Mouse (Mus musculus): ENCODE measurements around the gene Rnf34. TPM values are rescaled to one million over a fixed set of nuclear protein-coding genes. Genes with fewer than 3 reads are reported as not detected.

Gene Rnf34
- polyA plus RNA-seq, 1 experiment from 2014 or later = 28.7 TPM

DNA sequence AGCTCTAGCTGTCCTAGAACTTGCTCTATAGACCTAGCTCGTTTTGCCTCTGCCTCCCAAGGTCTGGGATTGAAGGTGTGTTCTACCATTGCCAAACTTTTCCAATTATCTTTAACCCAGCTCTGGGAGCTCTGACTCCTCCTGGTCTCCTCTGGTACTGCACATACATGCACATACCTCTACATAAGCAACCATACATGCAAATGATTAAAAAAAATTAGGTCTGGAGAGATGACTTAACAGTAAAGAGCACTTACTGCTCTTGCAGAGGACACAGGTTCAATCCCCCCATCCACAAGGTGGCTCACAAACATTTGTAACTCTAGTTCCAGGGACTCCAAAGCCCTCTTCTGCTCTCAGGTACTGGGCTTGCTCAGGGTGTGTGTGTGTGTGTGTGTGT, 25.9 kb upstream of the Rnf34 start:
- 75% methylated on average over 1 of the region's 1 CpGs for WGBS
- Histone ChIP-seq H3K9me3 (replicated peaks) (no peaks in the 10 kb centered on the region), H3K9ac (no peak overlapping the region)

DNA sequence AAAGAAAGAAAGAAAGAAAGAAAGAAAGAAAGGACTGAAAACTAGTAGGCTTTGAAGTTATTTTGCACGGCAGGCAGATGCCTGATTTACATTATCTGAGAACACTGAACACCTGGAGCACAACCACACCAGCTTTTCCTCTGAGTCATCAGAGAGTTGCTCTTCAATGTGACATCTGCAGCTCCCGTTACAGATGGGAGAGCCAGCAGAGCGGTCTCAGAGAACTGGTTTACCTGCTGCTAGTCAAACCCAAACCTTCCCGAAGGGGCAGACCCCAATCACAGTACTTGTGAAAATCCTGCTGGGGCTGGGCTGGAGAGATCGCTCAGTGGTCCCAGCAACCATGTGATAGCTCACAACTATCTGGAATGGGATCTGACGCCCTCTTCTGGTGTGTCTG, 25.4 kb upstream of the Rnf34 start:
- H3K4me1 ChIP-seq (replicated peaks) = peaks cover 8% of the 10 kb centered on the region
- H3K9me3 ChIP-seq (replicated peaks) = no peaks in the 10 kb centered on the region
- H3K27me3 ChIP-seq = no peaks in the 10 kb centered on the region
- H3K36me3 ChIP-seq = 0 out of 2 replicates have a peak, but pooled peaks cover under 1% of the 10 kb centered on the region
- no peak overlapping the region for H3K4me2 ChIP-seq
- no peak overlapping the region for H3K4me3 ChIP-seq
- WGBS = 63% methylated on average over 6 of the region's 6 CpGs
- H3K9ac ChIP-seq = no peak overlapping the region
- ATAC-seq (replicated peaks; ENCODE audit: insufficient number of reproducible peaks, insufficient read depth, low FRiP score, low read depth) = no peak
- H3K27ac ChIP-seq = no peak overlapping the region

More for the DNA sequence above, 25.9 kb upstream of the Rnf34 start:
- peaks cover 11% of the 10 kb centered on the region for H3K4me1 ChIP-seq (replicated peaks)
- 0 out of 2 replicates have a peak, but pooled peaks cover 4% of the 10 kb centered on the region for H3K36me3 ChIP-seq
- no peaks in the 10 kb centered on the region for H3K27me3 ChIP-seq
- no peak overlapping the region for H3K4me3 ChIP-seq
- ATAC-seq (replicated peaks; ENCODE audit: insufficient number of reproducible peaks, insufficient read depth, low FRiP score, low read depth) = no peak
- no peak overlapping the region for H3K4me2 ChIP-seq
- H3K27ac ChIP-seq = no peak overlapping the region

DNA sequence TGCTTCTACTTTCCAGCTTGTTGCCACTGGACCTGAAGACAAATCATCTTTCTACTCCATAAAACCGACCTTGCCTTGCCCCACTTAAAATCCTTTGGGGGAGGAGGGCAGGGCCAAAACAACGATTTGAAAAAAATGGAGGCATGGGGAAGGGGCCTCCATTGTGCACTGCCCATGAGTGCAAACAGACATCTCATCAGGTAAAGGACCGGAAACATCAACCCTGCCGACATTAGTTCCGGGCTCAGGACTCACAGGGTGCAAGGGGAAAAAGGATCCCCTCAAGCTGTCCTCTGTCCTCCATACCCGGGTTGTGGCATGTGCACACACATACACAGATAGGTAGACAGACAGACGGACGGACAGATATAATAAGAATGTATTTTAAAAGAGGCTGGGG, 24.7 kb upstream of the Rnf34 start:
- 73% methylated on average over 8 of the region's 8 CpGs for WGBS
- no peak for ATAC-seq (replicated peaks; ENCODE audit: insufficient number of reproducible peaks, insufficient read depth, low FRiP score, low read depth)
- H3K4me1 ChIP-seq (replicated peaks) = peaks cover 3% of the 10 kb centered on the region
- H3K4me3 ChIP-seq = no peak overlapping the region
- no peak overlapping the region for H3K9ac ChIP-seq
- H3K36me3 ChIP-seq = no peaks in the 10 kb centered on the region
- H3K27me3 ChIP-seq = no peaks in the 10 kb centered on the region
- H3K9me3 ChIP-seq (replicated peaks) = no peaks in the 10 kb centered on the region
- no peak overlapping the region for H3K4me2 ChIP-seq
- no peak overlapping the region for H3K27ac ChIP-seq

DNA sequence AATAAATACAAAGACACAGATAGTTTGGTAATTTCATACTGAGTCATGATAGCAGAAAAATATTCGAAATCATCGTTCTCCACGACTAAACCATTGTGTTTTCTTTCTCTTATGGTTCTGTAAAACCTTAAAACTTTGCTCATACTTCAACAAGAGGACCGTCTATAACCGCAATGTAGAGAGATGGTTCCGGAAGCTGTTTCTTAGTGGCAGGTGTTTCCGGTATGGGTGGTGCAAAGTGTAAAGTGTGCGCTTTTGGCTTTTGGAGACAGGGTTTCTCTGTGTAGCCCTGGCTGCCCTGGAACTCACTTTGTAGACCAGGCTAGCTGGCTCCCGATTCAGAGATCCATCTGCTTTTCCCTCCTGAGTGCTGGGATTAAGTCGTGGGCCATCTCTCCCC, 17.3 kb upstream of the Rnf34 start:
- Histone ChIP-seq H3K9me3 (replicated peaks) (no peaks in the 10 kb centered on the region), H3K4me2 (no peak overlapping the region), H3K4me3 (no peak overlapping the region), H3K27ac (no peak overlapping the region), H3K9ac (no peak overlapping the region), H3K27me3 (no peaks in the 10 kb centered on the region), H3K36me3 (no peaks in the 10 kb centered on the region), H3K4me1 (replicated peaks) (no peaks in the 10 kb centered on the region)
- ATAC-seq (replicated peaks; ENCODE audit: insufficient number of reproducible peaks, insufficient read depth, low FRiP score, low read depth) = no peak
- WGBS = 83% methylated on average over 10 of the region's 10 CpGs

DNA sequence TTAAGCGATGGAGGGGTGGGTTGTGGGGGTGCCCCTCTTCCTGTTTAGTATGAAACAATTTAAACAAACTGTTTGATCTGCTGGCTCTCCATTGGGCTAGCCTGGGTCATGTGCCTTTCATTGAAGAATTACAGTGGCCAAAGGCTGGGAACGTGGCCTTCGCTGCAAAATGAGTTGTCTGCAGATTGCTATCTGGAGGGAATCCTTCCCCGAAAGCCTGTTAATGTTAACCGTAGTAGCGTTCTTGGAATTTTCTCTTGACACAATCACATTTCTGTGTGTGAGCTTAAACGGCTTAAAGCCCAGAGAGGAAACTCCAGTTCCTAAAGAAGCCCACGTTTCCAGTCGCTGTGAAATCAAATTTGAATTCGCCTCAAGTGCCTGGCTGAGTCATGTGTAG, 16.9 kb upstream of the Rnf34 start:
- WGBS = 72% methylated on average over 10 of the region's 10 CpGs

DNA sequence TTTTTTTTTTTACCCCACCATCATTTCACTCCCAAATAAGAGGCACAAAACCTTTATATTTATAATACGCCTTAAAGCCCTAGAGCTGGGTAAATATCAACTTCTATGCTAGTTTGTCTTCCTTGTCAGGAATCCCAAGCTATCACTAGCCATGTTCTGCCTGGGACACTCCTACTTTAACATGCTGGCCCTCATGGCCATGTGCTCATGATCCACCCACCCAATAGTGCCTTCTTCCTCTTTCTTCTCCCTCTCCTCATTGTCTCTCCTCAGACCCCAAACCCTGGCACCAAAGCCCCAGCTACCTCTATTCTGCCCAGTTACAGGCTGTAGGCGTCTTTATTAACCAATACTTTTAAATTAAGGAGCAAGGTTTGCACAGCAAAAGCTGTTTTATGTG, 8.7 kb upstream of the Rnf34 start:
- H3K9ac ChIP-seq = no peak overlapping the region
- H3K4me2 ChIP-seq = no peak overlapping the region
- no peak overlapping the region for H3K27ac ChIP-seq
- H3K4me3 ChIP-seq = no peak overlapping the region
- H3K36me3 ChIP-seq = no peaks in the 10 kb centered on the region
- WGBS = 76% methylated on average over 2 of the region's 2 CpGs
- H3K9me3 ChIP-seq (replicated peaks) = no peaks in the 10 kb centered on the region
- ATAC-seq (replicated peaks; ENCODE audit: insufficient number of reproducible peaks, insufficient read depth, low FRiP score, low read depth) = no peak
- H3K4me1 ChIP-seq (replicated peaks) = no peaks in the 10 kb centered on the region
- no peaks in the 10 kb centered on the region for H3K27me3 ChIP-seq

More for the DNA sequence above, 16.9 kb upstream of the Rnf34 start:
- Histone ChIP-seq H3K36me3 (no peaks in the 10 kb centered on the region), H3K4me2 (no peak overlapping the region), H3K4me3 (no peak overlapping the region), H3K9ac (no peak overlapping the region), H3K27ac (no peak overlapping the region), H3K27me3 (no peaks in the 10 kb centered on the region), H3K9me3 (replicated peaks) (no peaks in the 10 kb centered on the region), H3K4me1 (replicated peaks) (no peaks in the 10 kb centered on the region)
- no peak for ATAC-seq (replicated peaks; ENCODE audit: insufficient number of reproducible peaks, insufficient read depth, low FRiP score, low read depth)

DNA sequence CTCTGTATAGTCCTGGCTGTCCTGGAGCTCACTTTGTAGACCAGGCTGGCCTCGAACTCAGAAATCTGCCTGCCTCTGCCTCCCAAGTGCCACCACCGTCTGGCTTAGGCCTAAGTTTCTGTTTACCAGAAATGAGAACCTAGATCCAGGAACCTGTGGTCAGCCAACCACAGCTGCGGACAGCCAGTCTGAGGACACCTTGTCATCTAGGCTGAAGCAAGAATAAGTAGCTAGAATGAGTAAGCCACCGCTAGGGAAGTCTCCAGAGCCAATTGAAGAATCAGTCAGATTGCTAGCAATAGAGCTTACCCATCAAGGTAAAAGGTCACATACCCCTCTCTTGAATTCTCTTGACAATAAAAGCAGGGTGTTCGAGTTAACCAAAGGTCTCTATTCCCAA, 6.0 kb upstream of the Rnf34 start:
- H3K27me3 ChIP-seq = no peaks in the 10 kb centered on the region
- no peak overlapping the region for H3K27ac ChIP-seq
- H3K9me3 ChIP-seq (replicated peaks) = no peaks in the 10 kb centered on the region
- ATAC-seq (replicated peaks; ENCODE audit: insufficient number of reproducible peaks, insufficient read depth, low FRiP score, low read depth) = no peak
- H3K9ac ChIP-seq = no peak overlapping the region
- WGBS = 81% methylated on average over 5 of the region's 5 CpGs
- H3K4me3 ChIP-seq = no peak overlapping the region
- no peaks in the 10 kb centered on the region for H3K4me1 ChIP-seq (replicated peaks)
- H3K4me2 ChIP-seq = no peak overlapping the region
- H3K36me3 ChIP-seq = no peaks in the 10 kb centered on the region

DNA sequence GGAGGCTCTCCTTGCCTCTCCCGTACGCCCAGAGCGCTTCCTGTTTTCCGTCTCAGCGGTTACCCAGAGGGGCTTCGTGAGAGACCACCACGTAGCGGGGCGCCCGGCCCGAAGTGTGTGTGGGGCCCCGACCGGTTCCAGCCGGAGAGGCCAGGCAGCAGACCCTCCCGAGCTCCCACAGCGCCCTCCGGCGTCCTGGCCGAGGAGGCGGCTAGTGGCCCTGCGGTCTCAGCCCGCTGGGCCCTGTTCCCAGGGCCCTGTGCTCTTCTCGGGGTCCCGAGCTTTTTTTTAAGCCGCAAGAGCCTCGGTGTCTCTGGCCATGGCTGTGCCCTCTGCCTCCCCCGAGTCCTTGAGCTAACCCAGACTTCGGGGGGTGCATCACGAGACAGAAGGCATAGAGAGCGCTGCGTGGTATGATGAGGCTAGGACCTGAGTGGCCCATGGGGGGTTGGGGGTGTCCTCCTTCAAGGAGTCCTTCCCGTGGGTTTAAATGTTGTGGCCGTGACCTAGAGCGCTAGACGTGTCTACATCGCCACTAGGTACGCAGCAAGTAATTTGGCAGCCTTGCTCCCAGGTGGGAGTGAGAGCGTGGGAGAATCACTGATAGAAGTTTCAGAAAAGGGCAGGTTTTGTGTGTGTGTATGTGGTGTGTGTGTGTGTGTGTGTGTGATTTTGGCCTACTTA, 613 bp downstream of the Rnf34 start:
- peak overlapping the region; percentile 88 for H3K4me2 ChIP-seq
- peak overlapping the region; percentile 94 for H3K27ac ChIP-seq
- H3K9ac ChIP-seq = peak overlapping the region; percentile 98
- peak overlapping the region; percentile 88 for H3K4me3 ChIP-seq
- under 1% methylated on average over 38 of the region's 38 CpGs for WGBS
- H3K36me3 ChIP-seq = no peaks in the 10 kb centered on the region
- peak; percentile 72 for ATAC-seq (replicated peaks; ENCODE audit: insufficient number of reproducible peaks, insufficient read depth, low FRiP score, low read depth)
- peaks cover 15% of the 10 kb centered on the region for H3K4me1 ChIP-seq (replicated peaks)
- no peaks in the 10 kb centered on the region for H3K9me3 ChIP-seq (replicated peaks)
- no peaks in the 10 kb centered on the region for H3K27me3 ChIP-seq

DNA sequence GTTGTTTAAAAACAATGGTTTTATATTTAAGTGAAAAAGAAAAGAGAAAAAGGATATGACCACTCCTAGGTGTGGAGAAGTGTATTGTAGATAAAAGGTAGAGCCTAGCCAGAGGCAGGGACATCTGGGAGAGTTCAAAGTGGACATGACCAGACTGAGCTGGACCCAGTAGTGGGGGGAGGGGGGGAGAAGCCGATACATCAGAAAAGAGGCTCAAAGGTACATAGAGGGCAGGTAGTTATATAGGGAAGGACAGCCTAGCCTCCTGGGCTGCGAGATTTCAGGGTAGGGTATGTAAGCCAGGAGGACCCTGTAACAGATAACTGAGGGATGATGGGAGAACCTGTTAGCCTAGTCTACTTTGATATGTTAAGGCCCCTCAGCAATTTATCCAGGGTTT, 2.8 kb downstream of the Rnf34 start:
- H3K9me3 ChIP-seq (replicated peaks) = no peaks in the 10 kb centered on the region
- no peak overlapping the region for H3K4me2 ChIP-seq
- H3K27me3 ChIP-seq = no peaks in the 10 kb centered on the region
- H3K36me3 ChIP-seq = no peaks in the 10 kb centered on the region
- H3K9ac ChIP-seq = no peak overlapping the region
- no peak overlapping the region for H3K27ac ChIP-seq
- no peak overlapping the region for H3K4me3 ChIP-seq
- H3K4me1 ChIP-seq (replicated peaks) = peaks cover 15% of the 10 kb centered on the region
- ATAC-seq (replicated peaks; ENCODE audit: insufficient number of reproducible peaks, insufficient read depth, low FRiP score, low read depth) = no peak
- WGBS = 61% methylated on average over 2 of the region's 2 CpGs

DNA sequence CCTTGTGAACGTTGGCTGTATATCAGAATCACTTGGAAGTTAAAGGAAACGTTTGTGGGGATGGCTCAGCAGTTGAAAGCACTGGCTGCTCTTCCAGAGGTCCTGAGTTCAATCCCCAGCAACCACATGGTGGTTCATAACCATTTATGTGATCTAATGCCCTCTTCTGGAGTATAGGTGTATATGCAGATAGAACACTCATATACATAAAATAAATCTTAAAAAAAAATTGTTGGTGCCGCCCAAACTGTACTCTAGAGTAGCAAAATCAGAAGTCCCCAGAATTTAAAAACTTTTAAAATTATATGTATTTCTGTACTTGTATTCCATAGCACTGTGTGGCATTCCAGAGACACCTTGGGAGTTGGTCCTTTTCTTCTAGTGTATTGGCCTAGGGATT, 6.0 kb downstream of the Rnf34 start:
- Histone ChIP-seq H3K27ac (no peak overlapping the region), H3K4me3 (no peak overlapping the region), H3K4me2 (no peak overlapping the region), H3K27me3 (no peaks in the 10 kb centered on the region), H3K9me3 (replicated peaks) (no peaks in the 10 kb centered on the region), H3K9ac (no peak overlapping the region), H3K4me1 (replicated peaks) (peaks cover 8% of the 10 kb centered on the region), H3K36me3 (no peaks in the 10 kb centered on the region)
- no peak for ATAC-seq (replicated peaks; ENCODE audit: insufficient number of reproducible peaks, insufficient read depth, low FRiP score, low read depth)
- 72% methylated on average over 3 of the region's 3 CpGs for WGBS

DNA sequence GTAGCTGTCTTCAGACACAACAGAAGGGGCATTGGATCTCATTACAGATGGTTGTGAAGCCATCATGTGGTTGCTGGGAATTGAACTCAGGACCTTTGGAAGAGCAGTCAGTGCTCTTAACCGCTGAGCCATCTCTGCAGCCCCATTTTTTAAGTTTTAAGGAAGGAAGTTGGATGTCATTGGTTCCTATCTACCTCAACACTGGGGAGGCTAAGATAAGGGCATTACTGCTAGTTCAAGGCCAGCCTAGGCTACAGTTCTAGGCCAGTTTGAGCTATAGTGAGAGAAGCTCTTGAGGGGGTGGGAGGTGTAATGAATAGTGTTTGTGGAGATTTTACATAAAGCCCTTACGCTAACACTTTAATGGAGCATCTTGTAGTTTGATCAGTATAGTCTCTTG, 13.2 kb downstream of the Rnf34 start:
- no peak overlapping the region for H3K27ac ChIP-seq
- WGBS = 93% methylated on average over 2 of the region's 2 CpGs
- no peak overlapping the region for H3K9ac ChIP-seq
- H3K27me3 ChIP-seq = no peaks in the 10 kb centered on the region
- peaks cover 51% of the 10 kb centered on the region for H3K36me3 ChIP-seq
- H3K4me1 ChIP-seq (replicated peaks) = no peaks in the 10 kb centered on the region
- H3K4me2 ChIP-seq = no peak overlapping the region
- no peak overlapping the region for H3K4me3 ChIP-seq
- H3K9me3 ChIP-seq (replicated peaks) = no peaks in the 10 kb centered on the region
- ATAC-seq (replicated peaks; ENCODE audit: insufficient number of reproducible peaks, insufficient read depth, low FRiP score, low read depth) = no peak

DNA sequence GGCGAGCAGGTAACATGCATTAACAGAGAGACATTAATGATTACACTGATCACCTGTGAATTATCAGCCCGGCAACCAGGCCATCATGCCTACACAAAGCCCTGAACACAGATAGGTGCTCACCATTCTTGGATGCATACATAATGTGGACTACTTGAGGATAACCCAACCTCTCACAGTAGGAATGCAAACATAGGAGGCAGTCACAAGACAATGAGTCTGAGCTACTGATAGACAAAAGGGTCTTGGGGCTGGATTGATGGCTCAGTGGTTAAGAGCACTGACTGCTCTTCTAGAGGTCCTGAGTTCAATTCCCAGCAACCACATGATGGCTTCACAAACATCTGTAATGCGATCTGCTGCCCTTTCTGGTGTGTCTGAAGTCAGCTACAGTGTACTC, 22.8 kb downstream of the Rnf34 start:
- H3K36me3 ChIP-seq = peaks cover 59% of the 10 kb centered on the region
- H3K4me1 ChIP-seq (replicated peaks) = no peaks in the 10 kb centered on the region
- no peak overlapping the region for H3K4me2 ChIP-seq
- H3K27ac ChIP-seq = no peak overlapping the region
- WGBS = 88% methylated on average over 3 of the region's 3 CpGs
- H3K9me3 ChIP-seq (replicated peaks) = no peaks in the 10 kb centered on the region
- H3K9ac ChIP-seq = no peak overlapping the region
- H3K27me3 ChIP-seq = no peaks in the 10 kb centered on the region
- no peak overlapping the region for H3K4me3 ChIP-seq
- no peak for ATAC-seq (replicated peaks; ENCODE audit: insufficient number of reproducible peaks, insufficient read depth, low FRiP score, low read depth)

Measured in heart, embryonic 15.5 days (tissue).